Mouse (Mus musculus): ENCODE measurements at regions not wholly inside any gene's neighbourhood (a gene's known extent, or its start where the extent isn't known, plus 50 kb on each side); places are given as distances from the start of the nearest gene placed in this dataset.

DNA sequence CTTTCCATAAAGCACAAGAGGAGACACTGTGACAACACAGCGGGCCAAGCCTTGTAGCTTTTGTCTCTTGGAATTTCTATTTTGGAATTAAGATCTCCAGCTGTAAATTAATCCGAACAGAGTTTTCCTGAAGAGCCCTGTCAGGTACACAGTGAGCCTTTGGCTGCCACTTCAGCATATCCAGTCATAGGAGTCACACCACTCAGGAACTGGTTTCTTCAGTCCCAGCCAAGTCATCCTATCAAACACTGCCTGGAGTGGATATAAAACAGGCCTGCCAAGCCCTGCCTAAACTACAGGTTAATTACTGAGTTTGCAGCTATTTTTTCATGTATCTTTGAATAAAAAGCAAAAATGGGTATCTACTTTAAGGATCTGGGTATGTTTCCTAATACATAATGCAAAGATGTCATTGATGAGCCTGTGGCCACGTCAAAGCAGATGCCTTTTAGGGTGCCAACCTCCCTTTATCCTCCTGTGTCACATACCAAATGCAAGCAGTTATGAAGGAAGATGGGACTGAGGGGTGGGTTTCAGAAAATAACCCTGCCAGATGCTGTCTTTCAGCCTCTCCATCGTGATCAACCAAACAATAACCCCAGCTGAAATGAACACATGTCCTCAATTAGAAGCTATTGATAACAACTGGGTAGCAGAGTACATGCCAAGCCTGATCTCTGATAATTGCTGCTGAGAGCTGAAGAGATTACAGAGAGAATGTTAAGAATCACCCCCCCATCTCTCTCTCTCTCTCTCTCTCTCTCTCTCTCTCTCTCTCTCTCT lies 471.3 kb downstream of the Tm4sf1 start:
- TF ChIP-seq RAD21 (IDR thresholded peaks at IDR 0.05; ENCODE audit: low read depth, low read length) (no peak), TAL1 (IDR thresholded peaks at IDR 0.05; ENCODE audit: low read length) (no peak), ELF1 (IDR thresholded peaks at IDR 0.05; ENCODE audit: low read depth, low read length) (no peak), EP300 (IDR thresholded peaks at IDR 0.05; ENCODE audit: low read depth in 1 of 2, low read length in 2 of 2) (no peak), E2F4 (IDR thresholded peaks at IDR 0.05; ENCODE audit: borderline replicate concordance, low read depth, low read length) (no peak)
